Mouse (Mus musculus): Measurements from ENCODE around the gene Il5ra.

- peak; percentile 85; the same call in 1 of the 2 replicates for TF ChIP-seq POLR2A (IDR thresholded peaks at IDR 0.05; ENCODE audit: borderline replicate concordance, extremely low read depth, low read depth, low read length)
- no peak for TF ChIP-seq CTCF (IDR thresholded peaks at IDR 0.05; ENCODE audit: insufficient read depth, low read length)
Observed at GRCm38 (mm10) chr6:106768640-106769289, 19.9 kb upstream of the Il5ra start, which contains the start of gene Trnt1.
